Mouse (Mus musculus) olfactory bulb, adult 2 months (tissue): Measurements from ENCODE around the gene Hibadh.

Source experiments
- CTCF ChIP-seq: fragments of 200-500 bp; IDR thresholded peaks from 2 replicates; pipeline ENCODE4 v1.5.1; 2012; ENCODE audit warnings: low read depth, mild to moderate bottlenecking, low read length, moderate library complexity; ENCODE audit not compliant: insufficient read depth
- POLR2A ChIP-seq: fragments of 200-500 bp; IDR thresholded peaks from 2 replicates; pipeline ENCODE4 v1.6.1; 2012; ENCODE audit warnings: mild to moderate bottlenecking, low read depth, low read length, moderate library complexity; ENCODE audit not compliant: insufficient read depth

DNA sequence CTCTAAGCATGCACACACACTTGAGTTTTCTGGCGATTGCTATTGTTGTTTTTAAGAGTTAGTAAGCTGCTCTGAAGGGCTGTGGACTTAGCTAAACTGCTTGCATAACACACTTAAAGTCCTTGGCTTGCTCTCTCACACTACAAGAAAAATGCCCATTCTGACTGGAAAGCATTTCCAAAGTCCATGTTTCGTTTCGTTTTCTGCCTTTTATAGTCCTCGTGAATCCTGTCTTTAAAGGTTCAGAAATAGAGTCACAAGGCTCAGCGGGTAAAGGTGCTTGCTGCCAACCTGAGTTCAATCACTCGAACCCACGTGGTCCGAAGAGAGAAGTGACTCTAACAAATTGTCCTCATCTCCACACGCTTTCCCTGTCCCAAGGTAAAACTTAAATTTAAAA is 39.4 kb upstream of the Hibadh start:
- TF ChIP-seq POLR2A (no peak), CTCF (no peak)
